Mouse (Mus musculus): ENCODE data around the gene Ifngr2. TPM values are rescaled to one million over a fixed set of nuclear protein-coding genes. Genes with fewer than 3 reads are reported as not detected.
A peak's percentile ranks its signal among the peaks of the same experiment; 100 is the strongest.

The Ifngr2 gene
- 44.9 and 63.0 TPM in 2 replicates for polyA plus RNA-seq (2015; fragmentation: Nextera tagmentation; extraction: Ambion mirVana)

- H3K4me2 ChIP-seq = peak within 1 kb of the TSS; percentile 72
- no peak within 1 kb of the TSS for H3K27ac ChIP-seq
- H3K27me3 ChIP-seq = no peaks in the 10 kb centered on the region
- no peaks in the 10 kb centered on the region for H3K9me3 ChIP-seq (replicated peaks)
- 1% methylated on average over 63 of the region's 74 CpGs for WGBS
- H3K4me3 ChIP-seq = peak within 1 kb of the TSS; percentile 73
- H3K4me1 ChIP-seq = peaks cover 25% of the 10 kb centered on the region
- peak within 1 kb of the TSS; percentile 82 for H3K9ac ChIP-seq
- H3K36me3 ChIP-seq (ENCODE audit: poor library complexity, severe bottlenecking) = no peaks in the 10 kb centered on the region
- peak; percentile 89 for ATAC-seq
These were observed at the start of gene Ifngr2 for GRCm38 (mm10) chr16:91546836-91547741. Gene Ifngr2 (plus strand): TSS chr16:91547072.

GRCm38 (mm10) chr16:91498041-91498440, 48.8 kb upstream of the Ifngr2 start:
- H3K36me3 ChIP-seq (ENCODE audit: poor library complexity, severe bottlenecking) = peaks cover 93% of the 10 kb centered on the region

GRCm38 (mm10) chr16:91504701-91505100, 42.2 kb upstream of the Ifngr2 start:
- Histone ChIP-seq H3K4me1 (no peaks in the 10 kb centered on the region), H3K9ac (no peak overlapping the region), H3K36me3 (ENCODE audit: poor library complexity, severe bottlenecking) (peaks cover 82% of the 10 kb centered on the region), H3K27me3 (no peaks in the 10 kb centered on the region), H3K4me3 (no peak overlapping the region), H3K27ac (no peak overlapping the region), H3K9me3 (replicated peaks) (no peaks in the 10 kb centered on the region), H3K4me2 (no peak overlapping the region)
- WGBS = 91% methylated on average over 7 of the region's 7 CpGs
- ATAC-seq = no peak

More at GRCm38 (mm10) chr16:91498041-91498440, 48.8 kb upstream of the Ifngr2 start:
- Histone ChIP-seq H3K27me3 (no peaks in the 10 kb centered on the region), H3K9me3 (replicated peaks) (no peaks in the 10 kb centered on the region), H3K4me1 (no peaks in the 10 kb centered on the region), H3K9ac (no peak overlapping the region), H3K4me3 (no peak overlapping the region), H3K27ac (no peak overlapping the region), H3K4me2 (no peak overlapping the region)
- ATAC-seq = no peak
- WGBS = 95% methylated on average over 7 of the region's 7 CpGs

GRCm38 (mm10) chr16:91505116-91505601, 41.7 kb upstream of the Ifngr2 start:
- no peaks in the 10 kb centered on the region for H3K27me3 ChIP-seq
- 89% methylated on average over 15 of the region's 15 CpGs for WGBS
- peaks cover 82% of the 10 kb centered on the region for H3K36me3 ChIP-seq (ENCODE audit: poor library complexity, severe bottlenecking)
- no peak overlapping the region for H3K4me3 ChIP-seq
- no peak overlapping the region for H3K27ac ChIP-seq
- H3K9ac ChIP-seq = no peak overlapping the region
- H3K4me1 ChIP-seq = no peaks in the 10 kb centered on the region
- H3K9me3 ChIP-seq (replicated peaks) = no peaks in the 10 kb centered on the region
- no peak for ATAC-seq
- no peak overlapping the region for H3K4me2 ChIP-seq

- WGBS = 95% methylated on average over 12 of the region's 12 CpGs
These were observed 40.5 kb upstream of the Ifngr2 start for GRCm38 (mm10) chr16:91506396-91506795.

GRCm38 (mm10) chr16:91512161-91512787, 34.6 kb upstream of the Ifngr2 start:
- H3K27me3 ChIP-seq = no peaks in the 10 kb centered on the region
- H3K4me3 ChIP-seq = no peak overlapping the region
- WGBS = 28% methylated on average over 7 of the region's 7 CpGs
- no peak overlapping the region for H3K27ac ChIP-seq
- H3K36me3 ChIP-seq (ENCODE audit: poor library complexity, severe bottlenecking) = peaks cover 18% of the 10 kb centered on the region
- H3K9ac ChIP-seq = no peak overlapping the region
- H3K4me2 ChIP-seq = no peak overlapping the region
- peak; percentile 68 for ATAC-seq
- no peaks in the 10 kb centered on the region for H3K9me3 ChIP-seq (replicated peaks)
- no peaks in the 10 kb centered on the region for H3K4me1 ChIP-seq

More at GRCm38 (mm10) chr16:91506396-91506795, 40.5 kb upstream of the Ifngr2 start:
- Histone ChIP-seq H3K27ac (no peak overlapping the region), H3K36me3 (ENCODE audit: poor library complexity, severe bottlenecking) (peaks cover 70% of the 10 kb centered on the region), H3K4me1 (no peaks in the 10 kb centered on the region), H3K9ac (no peak overlapping the region), H3K4me2 (no peak overlapping the region), H3K4me3 (no peak overlapping the region), H3K27me3 (no peaks in the 10 kb centered on the region), H3K9me3 (replicated peaks) (no peaks in the 10 kb centered on the region)
- no peak for ATAC-seq

GRCm38 (mm10) chr16:91513099-91513498, 33.8 kb upstream of the Ifngr2 start:
- no peak for ATAC-seq
- no peak overlapping the region for H3K27ac ChIP-seq
- no peaks in the 10 kb centered on the region for H3K27me3 ChIP-seq
- H3K9me3 ChIP-seq (replicated peaks) = no peaks in the 10 kb centered on the region
- 88% methylated on average over 6 of the region's 6 CpGs for WGBS
- no peaks in the 10 kb centered on the region for H3K4me1 ChIP-seq
- H3K9ac ChIP-seq = no peak overlapping the region
- H3K4me3 ChIP-seq = no peak overlapping the region
- peaks cover 10% of the 10 kb centered on the region for H3K36me3 ChIP-seq (ENCODE audit: poor library complexity, severe bottlenecking)
- no peak overlapping the region for H3K4me2 ChIP-seq

- ATAC-seq = no peak
- Histone ChIP-seq H3K9me3 (replicated peaks) (no peaks in the 10 kb centered on the region), H3K4me3 (no peak overlapping the region), H3K4me2 (no peak overlapping the region), H3K36me3 (ENCODE audit: poor library complexity, severe bottlenecking) (no peaks in the 10 kb centered on the region), H3K27me3 (no peaks in the 10 kb centered on the region), H3K27ac (no peak overlapping the region), H3K9ac (no peak overlapping the region), H3K4me1 (no peaks in the 10 kb centered on the region)
- 93% methylated on average over 7 of the region's 7 CpGs for WGBS
These were observed 29.9 kb upstream of the Ifngr2 start for GRCm38 (mm10) chr16:91517020-91517419.

- Histone ChIP-seq H3K4me1 (no peaks in the 10 kb centered on the region), H3K4me2 (no peak overlapping the region), H3K4me3 (no peak overlapping the region), H3K9me3 (replicated peaks) (0 out of 2 replicates have a peak, but pooled peaks cover 5% of the 10 kb centered on the region), H3K9ac (no peak overlapping the region), H3K27ac (no peak overlapping the region), H3K27me3 (no peaks in the 10 kb centered on the region), H3K36me3 (ENCODE audit: poor library complexity, severe bottlenecking) (no peaks in the 10 kb centered on the region)
- no peak for ATAC-seq
- WGBS = 85% methylated on average over 5 of the region's 5 CpGs
These were observed 24.8 kb upstream of the Ifngr2 start for GRCm38 (mm10) chr16:91522040-91522439.

GRCm38 (mm10) chr16:91522479-91523309, 24.2 kb upstream of the Ifngr2 start:
- H3K4me2 ChIP-seq = no peak overlapping the region
- H3K36me3 ChIP-seq (ENCODE audit: poor library complexity, severe bottlenecking) = no peaks in the 10 kb centered on the region
- 0 out of 2 replicates have a peak, but pooled peaks cover 5% of the 10 kb centered on the region for H3K9me3 ChIP-seq (replicated peaks)
- no peak for ATAC-seq
- H3K4me3 ChIP-seq = no peak overlapping the region
- H3K27me3 ChIP-seq = no peaks in the 10 kb centered on the region
- H3K27ac ChIP-seq = no peak overlapping the region
- 78% methylated on average over 18 of the region's 18 CpGs for WGBS
- no peaks in the 10 kb centered on the region for H3K4me1 ChIP-seq
- no peak overlapping the region for H3K9ac ChIP-seq

GRCm38 (mm10) chr16:91524206-91524605, 22.7 kb upstream of the Ifngr2 start:
- 0 out of 2 replicates have a peak, but pooled peaks cover 5% of the 10 kb centered on the region for H3K9me3 ChIP-seq (replicated peaks)

More at GRCm38 (mm10) chr16:91524206-91524605, 22.7 kb upstream of the Ifngr2 start:
- Histone ChIP-seq H3K4me2 (no peak overlapping the region), H3K9ac (no peak overlapping the region), H3K4me3 (no peak overlapping the region), H3K36me3 (ENCODE audit: poor library complexity, severe bottlenecking) (no peaks in the 10 kb centered on the region), H3K27me3 (no peaks in the 10 kb centered on the region), H3K27ac (no peak overlapping the region), H3K4me1 (no peaks in the 10 kb centered on the region)
- ATAC-seq = no peak
- WGBS = 83% methylated on average over 5 of the region's 5 CpGs

Measured in forebrain, embryonic 13.5 days (tissue).